8 mouse cellular contexts compared by ENCODE assay signal in the genomic region with DNA sequence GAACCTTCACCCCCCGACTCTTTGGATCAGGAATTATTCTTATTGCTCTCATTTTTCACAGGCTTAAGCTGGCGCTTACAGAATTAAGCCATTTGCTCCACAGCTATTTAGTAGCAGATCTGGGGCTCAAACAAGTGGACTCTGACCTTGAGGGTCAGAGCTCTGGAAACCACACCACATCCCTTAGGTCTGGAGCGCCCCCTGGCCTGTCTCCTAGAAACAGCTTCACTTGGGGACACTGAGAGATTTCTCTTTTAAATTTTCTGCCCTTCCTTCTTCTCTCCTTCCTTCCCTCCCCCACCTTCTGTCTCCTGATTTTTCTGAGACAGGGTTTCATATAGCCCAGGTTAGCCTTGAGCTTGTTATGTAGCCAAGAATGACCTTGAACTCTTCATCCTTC. TPM values are rescaled to one million over a fixed set of nuclear protein-coding genes. Genes with fewer than 3 reads are reported as not detected.
DNase-seq lines count a peak whose midpoint lies in the region; ATAC-seq and TF ChIP-seq lines count a peak whose summit lies in the region.

No protein-coding gene starts in this region.

- ATAC-seq in frontal cortex, adult (ENCODE audit: low TSS enrichment): no peak

- TF ChIP-seq CTCF in layer of hippocampus, adult 2 months (conservative IDR thresholded peaks at IDR 0.05): peak; percentile 83

- no peak overlapping the region for H3K27ac ChIP-seq in layer of hippocampus, adult 2 months

- H3K4me3 ChIP-seq in layer of hippocampus, adult 2 months: no peak overlapping the region

- no peak for DNase-seq in layer of hippocampus, adult 2 months (ENCODE audit: low spot score in 2 of 2)
- DNase-seq in layer of hippocampus, adult 9-11 months: no peak
- peak; percentile 57 for DNase-seq in ES-CJ7 (ENCODE audit: low read depth, low spot score)
- peak; percentile 64 for DNase-seq in adrenal gland, adult 2 months
- peak; percentile 24 for DNase-seq in forelimb bud, embryonic 11.5 days (ENCODE audit: low read depth, low spot score)
- DNase-seq in lung, postnatal 25 days (ENCODE audit: low spot score): peak; percentile 64
- no peak for DNase-seq in T-cell, adult 2 months (ENCODE audit: low spot score)

RNA-seq across cellular contexts. Expression of gene Elmo2, which starts 10.9 kb away (rescaled TPM):
- total RNA-seq in layer of hippocampus, adult 2 months (2021): 100 to 1,000 TPM; 200 to 202 TPM
- total RNA-seq in adrenal gland, adult 2 months (2021): 10 to 100 TPM; 19.8 to 31.4 TPM
- 52.0 and 58.8 TPM in 2 replicates for polyA plus RNA-seq in adrenal gland, adult 2 months (2012; rRNA removed)

RNA-seq across cellular contexts. Expression of gene Zfp663, which starts 31.3 kb away (rescaled TPM):
- under 1 TPM in 1 of 2 experiments, not detected in 1; 0.20 TPM for total RNA-seq in layer of hippocampus, adult 2 months (2021)
- not detected for total RNA-seq in adrenal gland, adult 2 months (2021)
- polyA plus RNA-seq in adrenal gland, adult 2 months (2012; rRNA removed): not detected in 2 replicates

RNA-seq across cellular contexts. Expression of gene Slc35c2, which starts 49.5 kb away (rescaled TPM):
- total RNA-seq in layer of hippocampus, adult 2 months (2021): 10 to 100 TPM; 94.6 to 98.4 TPM
- 10 to 100 TPM; 51.0 to 56.6 TPM for total RNA-seq in adrenal gland, adult 2 months (2021)
- 87.4 and 87.6 TPM in 2 replicates for polyA plus RNA-seq in adrenal gland, adult 2 months (2012; rRNA removed)

RNA-seq across cellular contexts. Expression of gene Zfp334, which starts 50.9 kb away (rescaled TPM):
- 10 to 100 TPM; 14.0 to 15.3 TPM for total RNA-seq in layer of hippocampus, adult 2 months (2021)
- 1 to 10 TPM; 4.3 to 5.0 TPM for total RNA-seq in adrenal gland, adult 2 months (2021)
- polyA plus RNA-seq in adrenal gland, adult 2 months (2012; rRNA removed): 1.1 and 1.3 TPM in 2 replicates

Comparison
In these comparisons a context has a peak if more than half of its experiments do, and no peak if none do; other contexts are left out.
1. DNase-seq: peak in ES-CJ7 (single experiment), adrenal gland, adult 2 months (single experiment), forelimb bud, embryonic 11.5 days (single experiment) and lung, postnatal 25 days (single experiment); none in layer of hippocampus, adult 2 months (0 of 2), layer of hippocampus, adult 9-11 months (single experiment) and T-cell, adult 2 months (single experiment).
2. RNA of gene Elmo2, which starts 10.9 kb away (total RNA-seq): 200 to 202 TPM in layer of hippocampus, adult 2 months; 19.8 to 31.4 TPM in adrenal gland, adult 2 months; every median in the first group is over 4 times any median in the second.